Mouse (Mus musculus): Measurements from ENCODE around the gene Olfr362. TPM values are rescaled to one million over a fixed set of nuclear protein-coding genes. Genes with fewer than 3 reads are reported as not detected.
"Not testable (repeated sequence)": the region's sequence is repeated elsewhere in the genome, so short reads cannot be mapped to it uniquely, and the experiment has no call there.

Olfr362 gene
- not detected in 2 replicates for polyA plus RNA-seq (2016; fragmentation: Nextera tagmentation; extraction: Ambion mirVana)

- H3K9me3 ChIP-seq (replicated peaks) = peaks cover 17% of the 10 kb centered on the region
- H3K4me2 ChIP-seq = no peak within 1 kb of the TSS
- no peaks in the 10 kb centered on the region for H3K4me1 ChIP-seq (replicated peaks)
- no peak within 1 kb of the TSS for H3K4me3 ChIP-seq
- H3K27me3 ChIP-seq (replicated peaks) = no peaks in the 10 kb centered on the region
- no peak within 1 kb of the TSS for H3K27ac ChIP-seq (ENCODE audit: poor library complexity, severe bottlenecking)
- no peak within 1 kb of the TSS for H3K9ac ChIP-seq
- H3K36me3 ChIP-seq = no peaks in the 10 kb centered on the region
- no peak for ATAC-seq (ENCODE audit: insufficient number of reproducible peaks, low FRiP score)
- whole genome bisulfite sequencing = 68% methylated on average over 1 of the region's 1 CpGs
Measured at GRCm38 (mm10) chr2:37117810-37118209, at the start of gene Olfr362. Gene Olfr362, minus strand, starts transcription at chr2:37117910.

- Histone ChIP-seq H3K4me2 (no peak within 1 kb of the TSS), H3K36me3 (no peaks in the 10 kb centered on the region), H3K9ac (no peak within 1 kb of the TSS), H3K27me3 (replicated peaks) (no peaks in the 10 kb centered on the region), H3K9me3 (replicated peaks) (peaks cover 9% of the 10 kb centered on the region; the same call in 1 of the 2 replicates), H3K27ac (ENCODE audit: poor library complexity, severe bottlenecking) (no peak within 1 kb of the TSS), H3K4me3 (no peak within 1 kb of the TSS), H3K4me1 (replicated peaks) (no peaks in the 10 kb centered on the region)
- 67% methylated on average over 3 of the region's 3 CpGs for WGBS
- no peak for ATAC-seq (ENCODE audit: insufficient number of reproducible peaks, low FRiP score)
Measured at GRCm38 (mm10) chr2:37139022-37139421, 21.3 kb upstream of the Olfr362 start, which contains the start of gene Olfr364-ps1. Gene Olfr364-ps1, plus strand, starts transcription at chr2:37139322.

- not testable (repeated sequence) for H3K4me2 ChIP-seq
Measured at GRCm38 (mm10) chr2:37089190-37089589, 28.5 kb downstream of the Olfr362 start, which contains the start of gene Olfr361. Gene Olfr361, minus strand, starts transcription at chr2:37089290.

DNA sequence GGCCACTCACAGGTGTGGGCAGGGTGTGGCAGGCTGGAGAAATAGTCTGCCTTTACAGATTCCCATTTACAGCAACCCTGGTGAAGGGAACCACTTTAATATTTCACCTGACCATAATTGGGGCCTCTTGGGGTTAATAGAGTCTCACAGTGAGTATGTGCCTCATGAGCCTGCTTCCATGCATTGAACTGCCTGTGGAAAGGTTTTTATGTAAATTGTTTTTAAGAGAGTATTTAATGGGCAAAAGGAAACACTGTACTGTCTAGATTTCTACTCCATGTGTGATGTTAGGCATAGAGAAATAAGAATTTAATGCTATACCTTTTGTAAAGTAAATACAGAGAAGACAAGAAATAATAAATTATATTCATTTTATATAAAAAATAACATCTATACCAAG lies 52.3 kb downstream of the Olfr362 start, which contains the start of gene Olfr360:
Olfr360 (plus strand) TSS at position 301 of the 400 bp plus-strand sequence.
- Histone ChIP-seq H3K9ac (no peak within 1 kb of the TSS), H3K27ac (ENCODE audit: poor library complexity, severe bottlenecking) (no peak within 1 kb of the TSS), H3K4me1 (replicated peaks) (no peaks in the 10 kb centered on the region), H3K36me3 (no peaks in the 10 kb centered on the region), H3K9me3 (replicated peaks) (peaks cover 4% of the 10 kb centered on the region; the same call in 1 of the 2 replicates), H3K27me3 (replicated peaks) (no peaks in the 10 kb centered on the region), H3K4me3 (no peak within 1 kb of the TSS), H3K4me2 (no peak within 1 kb of the TSS)
- no peak for ATAC-seq (ENCODE audit: insufficient number of reproducible peaks, low FRiP score)

More at GRCm38 (mm10) chr2:37089190-37089589, 28.5 kb downstream of the Olfr362 start, which contains the start of gene Olfr361:
- not testable (repeated sequence) for ATAC-seq (ENCODE audit: insufficient number of reproducible peaks, low FRiP score); H3K27ac ChIP-seq (ENCODE audit: poor library complexity, severe bottlenecking); H3K27me3 ChIP-seq (replicated peaks); H3K4me1 ChIP-seq (replicated peaks); H3K9ac ChIP-seq; H3K36me3 ChIP-seq; H3K4me3 ChIP-seq
- H3K9me3 ChIP-seq (replicated peaks) = peaks cover 14% of the 10 kb centered on the region; the same call in 1 of the 2 replicates
- 46% methylated on average over 1 of the region's 1 CpGs for WGBS

Other genes starting within 250 kb of the Olfr362 start
- not detected in 2 replicates for gene Olfr352, start 249.4 kb downstream of the Olfr362 start, polyA plus RNA-seq (2016; fragmentation: Nextera tagmentation; extraction: Ambion mirVana)
- not detected in 2 replicates for gene Olfr353, start 225.0 kb downstream of the Olfr362 start, polyA plus RNA-seq (2016; fragmentation: Nextera tagmentation; extraction: Ambion mirVana)
- not detected in 2 replicates for gene Olfr354, start 212.2 kb downstream of the Olfr362 start, polyA plus RNA-seq (2016; fragmentation: Nextera tagmentation; extraction: Ambion mirVana)
- not detected in 2 replicates for gene Olfr355, start 189.0 kb downstream of the Olfr362 start, polyA plus RNA-seq (2016; fragmentation: Nextera tagmentation; extraction: Ambion mirVana)
- not detected in 2 replicates for gene Olfr356, start 180.8 kb downstream of the Olfr362 start, polyA plus RNA-seq (2016; fragmentation: Nextera tagmentation; extraction: Ambion mirVana)
- not detected in 2 replicates for gene Olfr357, start 124.1 kb downstream of the Olfr362 start, polyA plus RNA-seq (2016; fragmentation: Nextera tagmentation; extraction: Ambion mirVana)
- gene Olfr358, start 108.6 kb downstream of the Olfr362 start, polyA plus RNA-seq (2016; fragmentation: Nextera tagmentation; extraction: Ambion mirVana) = not detected in 2 replicates
- gene Olfr360, start 52.2 kb downstream of the Olfr362 start, polyA plus RNA-seq (2016; fragmentation: Nextera tagmentation; extraction: Ambion mirVana) = not detected in 2 replicates
- gene Olfr361, start 28.6 kb downstream of the Olfr362 start, polyA plus RNA-seq (2016; fragmentation: Nextera tagmentation; extraction: Ambion mirVana) = not detected in 2 replicates
- gene Olfr364-ps1, start 21.4 kb upstream of the Olfr362 start, polyA plus RNA-seq (2016; fragmentation: Nextera tagmentation; extraction: Ambion mirVana) = not detected in 2 replicates
- not detected in 2 replicates for gene Olfr365, start 70.3 kb upstream of the Olfr362 start, polyA plus RNA-seq (2016; fragmentation: Nextera tagmentation; extraction: Ambion mirVana)
- not detected in 2 replicates for gene Olfr366, start 93.7 kb upstream of the Olfr362 start, polyA plus RNA-seq (2016; fragmentation: Nextera tagmentation; extraction: Ambion mirVana)
- not detected in 2 replicates for gene Olfr368, start 208.6 kb upstream of the Olfr362 start, polyA plus RNA-seq (2016; fragmentation: Nextera tagmentation; extraction: Ambion mirVana)
- gene Pdcl, start 241.4 kb upstream of the Olfr362 start, polyA plus RNA-seq (2016; fragmentation: Nextera tagmentation; extraction: Ambion mirVana) = 38.4 and 40.6 TPM in 2 replicates

Data from heart, embryonic 12.5 days (tissue).